Mouse (Mus musculus): ENCODE measurements around the gene Trim16. TPM values are rescaled to one million over a fixed set of nuclear protein-coding genes. Genes with fewer than 3 reads are reported as not detected.

The Trim16 gene
- total and polyA plus RNA-seq, 3 experiments: 4.0 to 7.4 (median 6.5) TPM

- no peaks in the 10 kb centered on the region for H3K27me3 ChIP-seq (ENCODE audit: control insufficient read depth, insufficient read depth, low read length)
- no peak overlapping the region for H3K4me3 ChIP-seq
- 79% methylated on average over 6 of the region's 6 CpGs for WGBS
- H3K4me1 ChIP-seq (ENCODE audit: control insufficient read depth, insufficient read depth, low read length): no peaks in the 10 kb centered on the region
- no peak overlapping the region for H3K27ac ChIP-seq
- H3K36me3 ChIP-seq (ENCODE audit: control insufficient read depth, insufficient read depth, low read length): no peaks in the 10 kb centered on the region
- H3K9ac ChIP-seq (ENCODE audit: low read depth, low read length): no peak overlapping the region
- intact Hi-C loops (cut with DNase I): no loop called here
- DNase-seq: no peak
- TF ChIP-seq POLR2A (IDR thresholded peaks at IDR 0.05; ENCODE audit: insufficient read depth, low read depth, low read length) (no peak), EP300 (IDR thresholded peaks at IDR 0.05; ENCODE audit: insufficient read depth, low read depth, low read length) (no peak), CTCF (IDR thresholded peaks at IDR 0.05) (no peak)
- H3K79me2 ChIP-seq (replicated peaks; ENCODE audit: control insufficient read depth, insufficient read depth, low read length): no peaks in the 10 kb centered on the region
These were observed 33.3 kb downstream of the Trim16 start for GRCm38 (mm10) chr11:62853334-62853733.

GRCm38 (mm10) chr11:62865562-62865961 is 45.5 kb downstream of the Trim16 start:
- Histone ChIP-seq H3K27ac (no peak overlapping the region), H3K4me3 (no peak overlapping the region), H3K36me3 (ENCODE audit: control insufficient read depth, insufficient read depth, low read length) (no peaks in the 10 kb centered on the region), H3K79me2 (replicated peaks; ENCODE audit: control insufficient read depth, insufficient read depth, low read length) (no peaks in the 10 kb centered on the region), H3K27me3 (ENCODE audit: control insufficient read depth, insufficient read depth, low read length) (no peaks in the 10 kb centered on the region), H3K4me1 (ENCODE audit: control insufficient read depth, insufficient read depth, low read length) (no peaks in the 10 kb centered on the region), H3K9ac (ENCODE audit: low read depth, low read length) (no peak overlapping the region)
- no peak for TF ChIP-seq POLR2A (IDR thresholded peaks at IDR 0.05; ENCODE audit: insufficient read depth, low read depth, low read length)
- no peak for TF ChIP-seq CTCF (IDR thresholded peaks at IDR 0.05)
- no peak for TF ChIP-seq EP300 (IDR thresholded peaks at IDR 0.05; ENCODE audit: insufficient read depth, low read depth, low read length)
- no peak for DNase-seq
- intact Hi-C loops (cut with DNase I): no loop called here
- WGBS: 71% methylated on average over 4 of the region's 4 CpGs

DNA sequence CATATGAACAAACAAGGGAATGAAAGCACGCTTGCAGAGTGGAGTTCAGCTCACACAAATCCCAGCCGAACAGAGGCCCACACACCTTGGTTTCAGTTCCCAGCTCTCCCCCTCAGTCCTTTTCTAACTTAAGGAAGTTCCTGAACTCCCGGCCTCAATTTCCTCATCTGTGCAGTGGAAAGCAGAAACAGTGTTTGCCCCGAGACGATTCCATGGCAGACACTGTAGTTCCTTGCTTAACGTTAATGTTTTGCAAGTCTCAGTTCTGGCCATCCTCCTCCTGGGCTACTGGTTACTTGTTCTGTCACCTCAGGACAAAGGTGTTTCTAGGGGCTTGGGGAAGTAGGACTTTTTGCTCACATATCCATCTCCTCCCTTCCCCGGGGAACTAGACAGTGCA is 46.7 kb downstream of the Trim16 start:
- Histone ChIP-seq H3K79me2 (replicated peaks; ENCODE audit: control insufficient read depth, insufficient read depth, low read length) (no peaks in the 10 kb centered on the region), H3K27ac (no peak overlapping the region), H3K4me3 (no peak overlapping the region), H3K27me3 (ENCODE audit: control insufficient read depth, insufficient read depth, low read length) (no peaks in the 10 kb centered on the region), H3K36me3 (ENCODE audit: control insufficient read depth, insufficient read depth, low read length) (no peaks in the 10 kb centered on the region), H3K9ac (ENCODE audit: low read depth, low read length) (no peak overlapping the region), H3K4me1 (ENCODE audit: control insufficient read depth, insufficient read depth, low read length) (no peaks in the 10 kb centered on the region)
- intact Hi-C loops (cut with DNase I): no loop called here
- TF ChIP-seq EP300 (IDR thresholded peaks at IDR 0.05; ENCODE audit: insufficient read depth, low read depth, low read length): no peak
- no peak for TF ChIP-seq POLR2A (IDR thresholded peaks at IDR 0.05; ENCODE audit: insufficient read depth, low read depth, low read length)
- no peak for DNase-seq
- 72% methylated on average over 7 of the region's 7 CpGs for WGBS

GRCm38 (mm10) chr11:62869201-62869600 is 49.2 kb downstream of the Trim16 start:
- Histone ChIP-seq H3K27ac (no peak overlapping the region), H3K4me3 (no peak overlapping the region), H3K79me2 (replicated peaks; ENCODE audit: control insufficient read depth, insufficient read depth, low read length) (no peaks in the 10 kb centered on the region), H3K27me3 (ENCODE audit: control insufficient read depth, insufficient read depth, low read length) (no peaks in the 10 kb centered on the region), H3K9ac (ENCODE audit: low read depth, low read length) (no peak overlapping the region), H3K36me3 (ENCODE audit: control insufficient read depth, insufficient read depth, low read length) (no peaks in the 10 kb centered on the region), H3K4me1 (ENCODE audit: control insufficient read depth, insufficient read depth, low read length) (no peaks in the 10 kb centered on the region)
- TF ChIP-seq EP300 (IDR thresholded peaks at IDR 0.05; ENCODE audit: insufficient read depth, low read depth, low read length): no peak
- TF ChIP-seq POLR2A (IDR thresholded peaks at IDR 0.05; ENCODE audit: insufficient read depth, low read depth, low read length): no peak
- TF ChIP-seq CTCF (IDR thresholded peaks at IDR 0.05): no peak
- 65% methylated on average over 5 of the region's 5 CpGs for WGBS
- no peak for DNase-seq
- intact Hi-C loops (cut with DNase I): no loop called here

DNA sequence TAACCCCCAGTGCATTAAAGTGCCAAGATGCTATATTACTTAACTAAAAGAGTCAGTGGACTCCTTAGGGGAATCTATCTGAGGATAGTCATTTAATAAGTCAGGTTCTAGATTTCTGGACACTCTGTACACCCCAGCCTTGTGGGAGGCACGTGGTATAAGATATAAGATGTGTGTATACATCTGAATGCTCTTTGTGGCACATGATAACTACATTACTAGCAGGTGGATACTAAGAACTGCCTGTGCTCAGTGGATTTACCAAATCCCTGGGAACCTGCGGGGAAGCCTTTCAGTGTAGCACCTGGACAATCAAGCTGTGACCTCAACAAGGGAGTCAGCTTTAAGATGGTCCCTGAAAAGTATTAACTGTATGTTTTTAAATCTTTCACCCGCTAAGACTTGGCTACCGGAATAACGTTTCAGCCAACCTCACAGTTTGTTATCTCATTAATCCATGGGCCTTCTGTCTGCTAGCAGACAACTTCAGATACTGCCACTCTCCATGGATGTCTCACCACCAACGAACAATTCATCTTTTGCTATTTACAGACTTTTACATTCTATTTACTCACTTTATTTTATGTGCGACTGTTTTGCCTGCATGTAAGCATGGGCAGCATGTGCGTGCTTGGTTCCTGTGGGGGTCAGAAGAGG is 49.8 kb downstream of the Trim16 start:
- no peaks in the 10 kb centered on the region for H3K79me2 ChIP-seq (replicated peaks; ENCODE audit: control insufficient read depth, insufficient read depth, low read length)
- H3K4me3 ChIP-seq: no peak overlapping the region
- DNase-seq: no peak
- H3K4me1 ChIP-seq (ENCODE audit: control insufficient read depth, insufficient read depth, low read length): no peaks in the 10 kb centered on the region
- no peak overlapping the region for H3K27ac ChIP-seq
- WGBS: 79% methylated on average over 8 of the region's 8 CpGs
- intact Hi-C loops (cut with DNase I): loop anchor here (10.0 kb wide), 1 partner anchor 265 kb away; no protein-coding TSS in a partner anchor
- TF ChIP-seq POLR2A (IDR thresholded peaks at IDR 0.05; ENCODE audit: insufficient read depth, low read depth, low read length): no peak
- TF ChIP-seq EP300 (IDR thresholded peaks at IDR 0.05; ENCODE audit: insufficient read depth, low read depth, low read length): no peak
- no peak for TF ChIP-seq CTCF (IDR thresholded peaks at IDR 0.05)
- H3K36me3 ChIP-seq (ENCODE audit: control insufficient read depth, insufficient read depth, low read length): no peaks in the 10 kb centered on the region
- no peak overlapping the region for H3K9ac ChIP-seq (ENCODE audit: low read depth, low read length)
- H3K27me3 ChIP-seq (ENCODE audit: control insufficient read depth, insufficient read depth, low read length): no peaks in the 10 kb centered on the region

GRCm38 (mm10) chr11:62873479-62873878 is 53.4 kb downstream of the Trim16 start:
- Histone ChIP-seq H3K79me2 (replicated peaks; ENCODE audit: control insufficient read depth, insufficient read depth, low read length) (no peaks in the 10 kb centered on the region), H3K36me3 (ENCODE audit: control insufficient read depth, insufficient read depth, low read length) (no peaks in the 10 kb centered on the region), H3K9ac (ENCODE audit: low read depth, low read length) (no peak overlapping the region), H3K27me3 (ENCODE audit: control insufficient read depth, insufficient read depth, low read length) (no peaks in the 10 kb centered on the region), H3K4me3 (no peak overlapping the region), H3K27ac (no peak overlapping the region), H3K4me1 (ENCODE audit: control insufficient read depth, insufficient read depth, low read length) (no peaks in the 10 kb centered on the region; the same call in 1 of the 2 replicates)
- no peak for DNase-seq
- intact Hi-C loops (cut with DNase I): loop anchor here (10.0 kb wide), 1 partner anchor 269 kb away; no protein-coding TSS in a partner anchor
- TF ChIP-seq POLR2A (IDR thresholded peaks at IDR 0.05; ENCODE audit: insufficient read depth, low read depth, low read length): no peak
- 69% methylated on average over 9 of the region's 9 CpGs for WGBS

Measured in heart, adult 2 months (tissue).